Mouse (Mus musculus) kidney, postnatal 4 days (tissue): ENCODE data around the gene Gm15517.
"Not testable (repeated sequence)": the region's sequence is repeated elsewhere in the genome, so short reads cannot be mapped to it uniquely, and the experiment has no call there.

Source experiments
- DNase-seq, 2 experiments: peaks; one replicate each; pipeline ENCODE4 v3.0.0; 2021; ENCODE audit warnings: mixed read lengths in 2 of 2

The Gm15517 gene

GRCm38 (mm10) chr7:44271309-44271708, 10.1 kb downstream of the Gm15517 start:
- DNase-seq: peak; percentile 22 to 23

- DNase-seq: no peak
These were observed 11.3 kb downstream of the Gm15517 start for GRCm38 (mm10) chr7:44272546-44272945.

- DNase-seq: no peak
These were observed 12.2 kb downstream of the Gm15517 start for GRCm38 (mm10) chr7:44273446-44273845.

GRCm38 (mm10) chr7:44274096-44274495, 12.8 kb downstream of the Gm15517 start:
- no peak for DNase-seq

GRCm38 (mm10) chr7:44275546-44275945, 14.3 kb downstream of the Gm15517 start:
- DNase-seq: no peak

GRCm38 (mm10) chr7:44276461-44277249, 15.4 kb downstream of the Gm15517 start:
- DNase-seq: no peak

- DNase-seq: peak; percentile 51 to 56
These were observed 16.0 kb downstream of the Gm15517 start for GRCm38 (mm10) chr7:44277250-44277622.

GRCm38 (mm10) chr7:44280959-44281358, 19.7 kb downstream of the Gm15517 start:
- no peak for DNase-seq

GRCm38 (mm10) chr7:44281586-44281985, 20.3 kb downstream of the Gm15517 start:
- DNase-seq: no peak

GRCm38 (mm10) chr7:44287760-44288159, 26.5 kb downstream of the Gm15517 start:
- DNase-seq: no peak

- no peak for DNase-seq
These were observed 29.7 kb downstream of the Gm15517 start for GRCm38 (mm10) chr7:44290986-44291385.

- no peak for DNase-seq
These were observed 30.2 kb downstream of the Gm15517 start for GRCm38 (mm10) chr7:44291418-44291817.

- DNase-seq: not testable (repeated sequence)
These were observed 36.3 kb downstream of the Gm15517 start for GRCm38 (mm10) chr7:44297501-44297900.

GRCm38 (mm10) chr7:44303346-44304340, 42.4 kb downstream of the Gm15517 start:
- no peak for DNase-seq

GRCm38 (mm10) chr7:44304463-44304774, 43.2 kb downstream of the Gm15517 start:
- no peak for DNase-seq

GRCm38 (mm10) chr7:44304775-44305641, 43.8 kb downstream of the Gm15517 start:
- DNase-seq: peak; percentile 96 to 98

GRCm38 (mm10) chr7:44305686-44306085, 44.4 kb downstream of the Gm15517 start:
- no peak for DNase-seq

- peak in 1 of 2 experiments; percentile 30 for DNase-seq
These were observed 45.4 kb downstream of the Gm15517 start, which contains the start of gene Clec11a for GRCm38 (mm10) chr7:44306516-44307240. Gene Clec11a (minus strand): TSS chr7:44306902.

- DNase-seq: no peak
These were observed 46.2 kb downstream of the Gm15517 start for GRCm38 (mm10) chr7:44307261-44308020.

- DNase-seq: peak; percentile 25 to 42
These were observed 48.4 kb downstream of the Gm15517 start, which contains the start of gene Shank1 for GRCm38 (mm10) chr7:44309475-44310284. Gene Shank1 (plus strand): TSS chr7:44310253.
